Mouse (Mus musculus) brain, embryonic 14.5 days (tissue): ENCODE results near the gene Cdk19.

Experiments
- CTCF ChIP-seq: fragments of 200-500 bp; IDR thresholded peaks from 2 replicates; pipeline ENCODE4 v1.5.1; 2012; ENCODE audit warnings: inconsistent platforms, mild to moderate bottlenecking, moderate library complexity, borderline replicate concordance; ENCODE audit not compliant: insufficient read depth, insufficient read length; ENCODE audit errors: extremely low read depth
- POLR2A ChIP-seq: fragments of 200-500 bp; IDR thresholded peaks from 2 replicates; pipeline ENCODE4 v1.6.1; 2012; ENCODE audit warnings: mild to moderate bottlenecking, inconsistent platforms, borderline replicate concordance; ENCODE audit not compliant: poor library complexity, insufficient read depth, insufficient read length, severe bottlenecking; ENCODE audit errors: extremely low read depth

DNA sequence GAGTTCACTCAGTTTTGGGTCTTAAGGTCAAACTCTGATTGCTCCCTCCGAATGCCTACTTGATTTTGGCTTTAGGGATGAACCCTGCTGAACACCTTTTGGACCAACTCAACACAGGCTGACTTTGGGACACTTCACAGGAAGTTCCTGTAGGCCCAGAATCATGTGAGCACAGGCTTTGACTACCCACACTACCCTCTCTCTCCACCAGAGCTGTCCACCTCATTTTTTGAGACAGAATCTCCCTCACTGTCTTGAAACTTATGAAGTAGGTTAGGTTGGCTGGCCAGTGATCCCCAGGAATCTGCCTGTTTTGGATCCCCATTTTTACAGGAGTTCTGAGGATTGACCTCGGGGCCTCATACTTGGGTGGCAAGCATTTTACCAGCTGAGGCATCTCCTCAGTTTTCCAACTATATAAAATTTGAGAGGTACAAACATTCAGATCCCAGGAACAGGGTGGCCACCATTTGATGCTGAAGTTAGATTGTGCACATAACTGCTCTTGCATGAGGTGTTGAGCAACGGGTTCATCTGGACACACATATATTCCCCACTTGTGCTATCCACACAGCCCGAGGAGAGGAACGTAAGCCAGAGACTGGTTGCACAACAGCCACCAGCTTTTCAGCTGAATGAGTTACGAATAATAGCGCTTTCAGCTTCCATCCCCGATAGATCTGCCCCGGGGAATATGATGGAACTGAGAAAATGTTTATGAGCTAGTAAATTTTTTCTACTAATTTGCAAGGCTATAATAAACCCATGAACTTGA is 184.9 kb downstream of the Cdk19 start:
- TF ChIP-seq CTCF (no peak), POLR2A (no peak)
